Mouse (Mus musculus) lung, postnatal 25 days (tissue): ENCODE measurements around the gene Bcat2.
"Not testable (repeated sequence)": the region's sequence is repeated elsewhere in the genome, so short reads cannot be mapped to it uniquely, and the experiment has no call there.

Experiments used
- DNase-seq: peaks from one replicate; pipeline ENCODE4 v3.0.0; 2022; ENCODE audit warnings: low spot score

Bcat2 gene

GRCm38 (mm10) chr7:45570103-45570741, at the start of gene Bcat2:
TSS of gene Bcat2 (plus strand) at chr7:45570153.
- DNase-seq = peak; percentile 82

GRCm38 (mm10) chr7:45520605-45521004, 49.3 kb upstream of the Bcat2 start:
- DNase-seq = no peak

- DNase-seq = peak; percentile 93
Observed at GRCm38 (mm10) chr7:45521728-45522184, 48.2 kb upstream of the Bcat2 start.

- DNase-seq = no peak
Observed at GRCm38 (mm10) chr7:45522194-45522752, 47.7 kb upstream of the Bcat2 start.

- DNase-seq = no peak
Observed at GRCm38 (mm10) chr7:45522957-45523676, 46.8 kb upstream of the Bcat2 start.

- no peak for DNase-seq
Observed at GRCm38 (mm10) chr7:45523678-45524170, 46.2 kb upstream of the Bcat2 start.

GRCm38 (mm10) chr7:45524841-45525621, 44.9 kb upstream of the Bcat2 start:
- DNase-seq = peak; percentile 62

- peak; percentile 97 for DNase-seq
Observed at GRCm38 (mm10) chr7:45525809-45526473, 44.0 kb upstream of the Bcat2 start, which contains the start of the genes Ppp1r15a and Plekha4. TSS of gene Ppp1r15a (minus strand) at chr7:45526268. TSS of gene Plekha4 (plus strand) at chr7:45526330.

GRCm38 (mm10) chr7:45526474-45527120, 43.4 kb upstream of the Bcat2 start:
- DNase-seq = peak; percentile 58

- DNase-seq = not testable (repeated sequence)
Observed at GRCm38 (mm10) chr7:45527169-45527568, 42.8 kb upstream of the Bcat2 start.

GRCm38 (mm10) chr7:45529461-45529860, 40.5 kb upstream of the Bcat2 start:
- no peak for DNase-seq

GRCm38 (mm10) chr7:45530643-45531042, 39.3 kb upstream of the Bcat2 start:
- DNase-seq = no peak

- no peak for DNase-seq
Observed at GRCm38 (mm10) chr7:45535676-45536075, 34.3 kb upstream of the Bcat2 start.

- DNase-seq = no peak
Observed at GRCm38 (mm10) chr7:45537602-45538001, 32.4 kb upstream of the Bcat2 start.

GRCm38 (mm10) chr7:45538163-45539041, 31.6 kb upstream of the Bcat2 start:
- DNase-seq = peak; percentile 65

GRCm38 (mm10) chr7:45539095-45539494, 30.9 kb upstream of the Bcat2 start:
- DNase-seq = no peak

GRCm38 (mm10) chr7:45540213-45540612, 29.7 kb upstream of the Bcat2 start:
- DNase-seq = no peak

GRCm38 (mm10) chr7:45544525-45544924, 25.4 kb upstream of the Bcat2 start:
- no peak for DNase-seq

GRCm38 (mm10) chr7:45549641-45550436, 20.1 kb upstream of the Bcat2 start:
- DNase-seq = no peak
